Mouse (Mus musculus): ENCODE results near the gene Olfr504. TPM values are rescaled to one million over a fixed set of nuclear protein-coding genes. Genes with fewer than 3 reads are reported as not detected.
"Not testable (repeated sequence)": the region's sequence is repeated elsewhere in the genome, so short reads cannot be mapped to it uniquely, and the experiment has no call there.

Gene Olfr504
- polyA plus RNA-seq (2017; shearing (Covaris generic)): not detected

DNA sequence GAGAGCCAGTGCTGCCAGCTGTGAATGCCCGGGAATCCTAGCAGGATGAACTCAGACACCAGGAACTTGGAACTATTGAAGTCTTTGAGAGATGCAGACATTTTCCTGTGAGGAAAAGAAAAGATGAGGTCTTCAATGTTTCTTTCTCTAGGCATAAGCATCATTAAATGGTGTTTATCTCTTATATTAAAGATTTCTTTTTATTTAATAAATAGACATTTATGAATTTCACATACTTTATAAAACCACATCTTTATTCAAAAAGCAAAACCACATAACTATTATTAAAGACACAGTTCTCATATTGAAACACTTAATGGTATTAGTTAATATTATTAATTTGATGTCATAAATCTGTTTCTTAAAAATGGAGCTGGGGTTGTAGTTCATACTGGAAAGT is at the start of gene Olfr504:
Olfr504 (minus strand) TSS at position 101 of the 400 bp plus-strand sequence.
- no peak for ATAC-seq

DNA sequence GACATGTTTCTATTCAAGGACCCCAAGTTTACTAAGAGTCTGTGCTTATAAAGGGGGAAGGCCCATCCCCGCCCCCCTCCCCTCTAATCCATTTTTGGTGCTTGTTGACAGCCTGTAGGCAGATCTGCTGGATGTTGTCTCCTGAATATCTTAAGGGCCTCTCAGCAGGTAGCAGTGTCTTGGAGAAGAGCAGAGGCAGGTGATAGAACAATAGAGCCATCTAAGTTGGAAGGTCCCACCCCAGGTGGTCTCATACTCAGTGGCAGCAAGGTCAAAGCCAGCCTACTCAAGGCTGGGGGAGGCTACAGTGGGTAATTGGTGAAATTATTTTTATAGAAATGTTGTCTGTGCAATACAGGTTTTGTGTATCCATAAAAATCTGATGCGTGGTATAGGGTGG is 48.5 kb upstream of the Olfr504 start:
- ATAC-seq: no peak

DNA sequence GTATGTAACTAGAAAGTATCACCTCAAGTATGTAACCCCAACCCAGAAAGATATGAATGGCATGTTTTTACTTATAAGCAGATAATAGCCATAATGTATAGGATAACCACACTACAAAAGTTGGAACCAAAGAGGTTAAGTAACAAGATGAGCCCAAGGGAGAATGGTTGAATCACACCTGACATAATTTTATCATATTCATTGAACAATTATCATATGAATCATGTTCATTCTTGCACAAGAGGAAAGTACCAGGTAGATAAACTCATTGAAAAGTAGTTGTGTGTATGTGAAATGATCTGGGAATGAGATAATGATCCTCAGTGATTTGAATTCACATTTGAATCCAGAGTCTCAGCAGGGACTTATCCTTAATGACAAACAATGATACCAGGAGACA is 44.9 kb upstream of the Olfr504 start, which contains the start of gene Olfr506:
Olfr506 (plus strand) TSS at position 301 of the 400 bp plus-strand sequence.
- ATAC-seq: no peak

- ATAC-seq: not testable (repeated sequence)
Measured at GRCm38 (mm10) chr7:108601916-108602315, 36.3 kb upstream of the Olfr504 start.

DNA sequence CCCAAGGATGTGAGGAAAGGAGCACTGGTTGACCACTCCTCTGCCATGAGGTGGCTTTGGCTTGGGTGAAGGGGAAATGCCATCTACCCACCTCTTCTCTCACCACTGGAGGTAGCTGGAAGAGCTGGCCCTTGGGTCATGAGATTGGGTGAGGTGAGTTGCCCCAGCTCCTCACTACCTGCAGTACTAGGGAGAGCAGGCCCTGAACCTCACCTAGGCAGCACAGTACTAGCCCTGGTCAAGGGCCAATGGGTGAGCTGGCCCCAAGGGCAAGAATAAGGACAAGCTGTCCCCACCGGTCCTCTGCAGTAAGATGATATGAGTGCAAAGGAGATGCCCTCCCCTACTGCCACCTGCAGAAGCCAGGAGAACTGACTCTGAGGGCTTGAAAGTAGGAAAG is 24.2 kb upstream of the Olfr504 start:
- ATAC-seq: no peak

DNA sequence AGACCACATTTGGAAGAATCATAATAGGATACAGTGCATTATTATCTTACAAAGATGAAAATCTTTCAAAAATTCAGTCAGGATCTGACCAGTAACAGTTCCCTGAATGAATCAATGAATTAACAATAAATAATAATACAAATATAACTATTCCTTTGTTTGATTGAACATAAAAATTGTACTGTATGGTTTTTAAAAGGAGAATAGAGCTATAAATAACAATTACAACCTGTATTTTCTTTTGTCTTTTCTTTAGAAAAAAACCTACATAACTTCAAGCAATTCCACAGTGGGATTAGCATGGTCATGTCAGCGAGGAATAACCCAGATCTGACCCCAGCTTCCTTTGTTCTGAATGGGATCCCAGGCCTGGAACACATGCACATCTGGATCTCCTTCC is 21.4 kb downstream of the Olfr504 start, which contains the start of gene Olfr503:
Olfr503 (plus strand) TSS at position 301 of the 400 bp plus-strand sequence.
- not testable (repeated sequence) for ATAC-seq

GRCm38 (mm10) chr7:108542416-108542815 is 23.2 kb downstream of the Olfr504 start:
- ATAC-seq: no peak

- no peak for ATAC-seq
Measured at GRCm38 (mm10) chr7:108524965-108525364, 40.6 kb downstream of the Olfr504 start, which contains the start of gene Olfr502. Gene Olfr502, minus strand, starts transcription at chr7:108525065.

Other genes starting within 250 kb of the Olfr504 start
- gene Olfr492, start 242.1 kb downstream of the Olfr504 start, polyA plus RNA-seq (2017; shearing (Covaris generic)): not detected
- gene Olfr493, start 218.8 kb downstream of the Olfr504 start, polyA plus RNA-seq (2017; shearing (Covaris generic)): not detected
- not detected for gene Olfr494, start 200.5 kb downstream of the Olfr504 start, polyA plus RNA-seq (2017; shearing (Covaris generic))
- gene Olfr495, start 172.6 kb downstream of the Olfr504 start, polyA plus RNA-seq (2017; shearing (Covaris generic)): not detected
- not detected for gene Olfr497, start 145.4 kb downstream of the Olfr504 start, polyA plus RNA-seq (2017; shearing (Covaris generic))
- not detected for gene Olfr498, start 100.5 kb downstream of the Olfr504 start, polyA plus RNA-seq (2017; shearing (Covaris generic))
- not detected for gene Olfr502, start 40.7 kb downstream of the Olfr504 start, polyA plus RNA-seq (2017; shearing (Covaris generic))
- not detected for gene Olfr503, start 21.3 kb downstream of the Olfr504 start, polyA plus RNA-seq (2017; shearing (Covaris generic))
- gene Olfr506, start 45.0 kb upstream of the Olfr504 start, polyA plus RNA-seq (2017; shearing (Covaris generic)): not detected
- gene Olfr507, start 56.0 kb upstream of the Olfr504 start, polyA plus RNA-seq (2017; shearing (Covaris generic)): not detected
- not detected for gene Olfr508, start 64.2 kb upstream of the Olfr504 start, polyA plus RNA-seq (2017; shearing (Covaris generic))
- gene Olfr509, start 86.1 kb upstream of the Olfr504 start, polyA plus RNA-seq (2017; shearing (Covaris generic)): not detected
- not detected for gene Olfr510, start 100.6 kb upstream of the Olfr504 start, polyA plus RNA-seq (2017; shearing (Covaris generic))
- not detected for gene Olfr512, start 147.5 kb upstream of the Olfr504 start, polyA plus RNA-seq (2017; shearing (Covaris generic))
- not detected for gene Olfr513, start 185.2 kb upstream of the Olfr504 start, polyA plus RNA-seq (2017; shearing (Covaris generic))

Data from CD4-positive, CD25-positive, alpha-beta regulatory T cell, adult 4 months (primary cell).